Mouse (Mus musculus) hindbrain, embryonic 12.5 days (tissue): ENCODE measurements around the gene Errfi1. TPM values are rescaled to one million over a fixed set of nuclear protein-coding genes. Genes with fewer than 3 reads are reported as not detected.
"Not testable (repeated sequence)": the region's sequence is repeated elsewhere in the genome, so short reads cannot be mapped to it uniquely, and the experiment has no call there.

Source experiments
- ATAC-seq: fragments of 200-750 bp; cut with Nextera tagmentation; 2 replicates; pipeline ENCODE4 v1.8.0; 2017; ENCODE audit warnings: moderate TSS enrichment; ENCODE audit not compliant: low FRiP score
- H3K27ac ChIP-seq: fragments of 300-500 bp; sonication (generic); 2 replicates; pipeline ENCODE4 v1.5.1; 2016; ENCODE audit warnings: mild to moderate bottlenecking
- H3K27me3 ChIP-seq: fragments of 300-500 bp; sonication (generic); 2 replicates; pipeline ENCODE4 v1.6.1; 2016; ENCODE audit warnings: mild to moderate bottlenecking
- H3K36me3 ChIP-seq: fragments of 300-500 bp; sonication (generic); 2 replicates; pipeline ENCODE4 v1.6.1; 2016; ENCODE audit warnings: mild to moderate bottlenecking
- H3K4me1 ChIP-seq: fragments of 300-500 bp; sonication (generic); 2 replicates; pipeline ENCODE4 v1.6.1; 2016
- H3K4me2 ChIP-seq: fragments of 300-500 bp; sonication (generic); replicated peaks from 2 replicates; pipeline ENCODE4 v1.6.1; 2016; ENCODE audit warnings: mild to moderate bottlenecking
- H3K4me3 ChIP-seq: fragments of 300-500 bp; sonication (generic); 2 replicates; pipeline ENCODE4 v1.5.1; 2016; ENCODE audit warnings: mild to moderate bottlenecking
- H3K9ac ChIP-seq: fragments of 300-500 bp; sonication (generic); 2 replicates; pipeline ENCODE4 v1.6.1; 2016; ENCODE audit warnings: mild to moderate bottlenecking, moderate library complexity
- H3K9me3 ChIP-seq: fragments of 300-500 bp; sonication (generic); replicated peaks from 2 replicates; pipeline ENCODE4 v1.6.1; 2016; ENCODE audit warnings: mild to moderate bottlenecking
- WGBS: fragments of 180-500 bp; shearing (Covaris S2); methylation state at CpG from one replicate; pipeline ENCODE4 v1.1.7; 2016; 5-methylcytosine and 5-hydroxymethylcytosine counted together
- polyA plus RNA-seq: library from polyadenylated mRNA; unstranded; fragments of >200 nt; fragmentation: Nextera tagmentation; extraction: Ambion mirVana; gene quantifications from 2 replicates; pipeline ENCODE4 v1.2.1, GENCODE M21; 2016

Gene Errfi1
- polyA plus RNA-seq, 1 experiment from 2014 or later = 31.2 TPM

GRCm38 (mm10) chr4:150869276-150870197 lies 15.8 kb downstream of the Errfi1 start:
- Histone ChIP-seq H3K4me1 (peaks cover 16% of the 10 kb centered on the region), H3K27me3 (no peaks in the 10 kb centered on the region), H3K4me2 (no peak overlapping the region), H3K4me3 (no peak overlapping the region), H3K27ac (no peak overlapping the region), H3K9ac (no peak overlapping the region), H3K9me3 (no peaks in the 10 kb centered on the region), H3K36me3 (peaks cover 29% of the 10 kb centered on the region)
- WGBS = 76% methylated on average over 17 of the region's 17 CpGs
- ATAC-seq = no peak

- Histone ChIP-seq H3K4me1 (peaks cover 16% of the 10 kb centered on the region), H3K27ac (peak overlapping the region; percentile 31; the same call in 1 of the 2 replicates), H3K9me3 (no peaks in the 10 kb centered on the region), H3K36me3 (peaks cover 26% of the 10 kb centered on the region), H3K4me2 (no peak overlapping the region), H3K27me3 (no peaks in the 10 kb centered on the region), H3K4me3 (no peak overlapping the region), H3K9ac (no peak overlapping the region)
- 86% methylated on average over 13 of the region's 13 CpGs for WGBS
- ATAC-seq = no peak
Observed at GRCm38 (mm10) chr4:150870963-150871391, 17.3 kb downstream of the Errfi1 start.

GRCm38 (mm10) chr4:150871392-150872138 lies 17.8 kb downstream of the Errfi1 start:
- Histone ChIP-seq H3K4me1 (peaks cover 16% of the 10 kb centered on the region), H3K9me3 (no peaks in the 10 kb centered on the region), H3K27me3 (no peaks in the 10 kb centered on the region), H3K4me2 (no peak overlapping the region), H3K36me3 (peaks cover 20% of the 10 kb centered on the region), H3K4me3 (no peak overlapping the region), H3K27ac (peak overlapping the region; percentile 31), H3K9ac (no peak overlapping the region; the same call in 1 of the 2 replicates)
- peak; percentile 60 for ATAC-seq
- WGBS = 30% methylated on average over 10 of the region's 10 CpGs

GRCm38 (mm10) chr4:150872139-150872651 lies 18.5 kb downstream of the Errfi1 start:
- 42% methylated on average over 9 of the region's 9 CpGs for WGBS
- ATAC-seq = no peak

GRCm38 (mm10) chr4:150872681-150873080 lies 19.0 kb downstream of the Errfi1 start:
- peaks cover 16% of the 10 kb centered on the region for H3K4me1 ChIP-seq
- ATAC-seq = no peak
- H3K4me3 ChIP-seq = no peak overlapping the region
- no peaks in the 10 kb centered on the region for H3K9me3 ChIP-seq
- 79% methylated on average over 8 of the region's 8 CpGs for WGBS
- H3K9ac ChIP-seq = no peak overlapping the region
- no peaks in the 10 kb centered on the region for H3K27me3 ChIP-seq
- peak overlapping the region; percentile 31; the same call in 1 of the 2 replicates for H3K27ac ChIP-seq
- H3K36me3 ChIP-seq = peaks cover 9% of the 10 kb centered on the region
- no peak overlapping the region for H3K4me2 ChIP-seq

More at GRCm38 (mm10) chr4:150872139-150872651, 18.5 kb downstream of the Errfi1 start:
- Histone ChIP-seq H3K4me2 (no peak overlapping the region), H3K36me3 (peaks cover 14% of the 10 kb centered on the region), H3K4me3 (no peak overlapping the region), H3K9ac (no peak overlapping the region; the same call in 1 of the 2 replicates), H3K27ac (peak overlapping the region; percentile 31), H3K4me1 (peaks cover 16% of the 10 kb centered on the region), H3K9me3 (no peaks in the 10 kb centered on the region), H3K27me3 (no peaks in the 10 kb centered on the region)

- H3K27ac ChIP-seq, H3K9ac ChIP-seq, H3K27me3 ChIP-seq, H3K4me3 ChIP-seq, ATAC-seq, H3K4me2 ChIP-seq, H3K36me3 ChIP-seq: not testable (repeated sequence)
- 77% methylated on average over 4 of the region's 4 CpGs for WGBS
- peaks cover 14% of the 10 kb centered on the region for H3K9me3 ChIP-seq
- peaks cover 16% of the 10 kb centered on the region for H3K4me1 ChIP-seq
Observed at GRCm38 (mm10) chr4:150874416-150874815, 20.7 kb downstream of the Errfi1 start.

- WGBS = 86% methylated on average over 10 of the region's 10 CpGs
- H3K27ac ChIP-seq = no peak overlapping the region
- ATAC-seq = no peak
Observed at GRCm38 (mm10) chr4:150875393-150875792, 21.7 kb downstream of the Errfi1 start.

GRCm38 (mm10) chr4:150879631-150880030 lies 25.9 kb downstream of the Errfi1 start:
- H3K9me3 ChIP-seq = peaks cover 25% of the 10 kb centered on the region
- 96% methylated on average over 22 of the region's 22 CpGs for WGBS

More at GRCm38 (mm10) chr4:150875393-150875792, 21.7 kb downstream of the Errfi1 start:
- Histone ChIP-seq H3K4me2 (no peak overlapping the region), H3K4me1 (peaks cover 16% of the 10 kb centered on the region), H3K9ac (no peak overlapping the region), H3K36me3 (0 out of 2 replicates have a peak, but pooled peaks cover 3% of the 10 kb centered on the region), H3K9me3 (peaks cover 23% of the 10 kb centered on the region), H3K27me3 (no peaks in the 10 kb centered on the region), H3K4me3 (no peak overlapping the region)

GRCm38 (mm10) chr4:150880364-150880763 lies 26.6 kb downstream of the Errfi1 start:
- H3K4me2 ChIP-seq = no peak overlapping the region
- no peak overlapping the region for H3K27ac ChIP-seq
- H3K36me3 ChIP-seq = 0 out of 2 replicates have a peak, but pooled peaks cover 3% of the 10 kb centered on the region
- H3K4me1 ChIP-seq = no peaks in the 10 kb centered on the region
- no peaks in the 10 kb centered on the region for H3K27me3 ChIP-seq
- no peak for ATAC-seq
- WGBS = 88% methylated on average over 5 of the region's 5 CpGs
- H3K9me3 ChIP-seq = peaks cover 25% of the 10 kb centered on the region
- H3K4me3 ChIP-seq = no peak overlapping the region
- H3K9ac ChIP-seq = no peak overlapping the region

More at GRCm38 (mm10) chr4:150879631-150880030, 25.9 kb downstream of the Errfi1 start:
- no peak for ATAC-seq
- Histone ChIP-seq H3K4me3 (no peak overlapping the region), H3K36me3 (0 out of 2 replicates have a peak, but pooled peaks cover 3% of the 10 kb centered on the region), H3K4me2 (no peak overlapping the region), H3K9ac (no peak overlapping the region), H3K27me3 (no peaks in the 10 kb centered on the region), H3K27ac (no peak overlapping the region), H3K4me1 (no peaks in the 10 kb centered on the region)

GRCm38 (mm10) chr4:150882632-150883031 lies 28.9 kb downstream of the Errfi1 start:
- no peak for ATAC-seq
- H3K9ac ChIP-seq = no peak overlapping the region
- H3K36me3 ChIP-seq = 0 out of 2 replicates have a peak, but pooled peaks cover 3% of the 10 kb centered on the region
- no peaks in the 10 kb centered on the region for H3K4me1 ChIP-seq
- H3K4me3 ChIP-seq = no peak overlapping the region
- no peaks in the 10 kb centered on the region for H3K27me3 ChIP-seq
- H3K9me3 ChIP-seq = peaks cover 25% of the 10 kb centered on the region
- H3K4me2 ChIP-seq = no peak overlapping the region
- no peak overlapping the region for H3K27ac ChIP-seq
- 90% methylated on average over 5 of the region's 5 CpGs for WGBS

- 83% methylated on average over 5 of the region's 5 CpGs for whole genome bisulfite sequencing
- H3K4me1 ChIP-seq = peaks cover 8% of the 10 kb centered on the region
- 0 out of 2 replicates have a peak, but pooled peaks cover 4% of the 10 kb centered on the region for H3K27me3 ChIP-seq
- H3K4me2 ChIP-seq = no peak overlapping the region
- no peaks in the 10 kb centered on the region for H3K36me3 ChIP-seq
- ATAC-seq = no peak
- H3K9ac ChIP-seq = no peak overlapping the region
- no peaks in the 10 kb centered on the region for H3K9me3 ChIP-seq
- no peak overlapping the region for H3K27ac ChIP-seq
- no peak overlapping the region for H3K4me3 ChIP-seq
Observed at GRCm38 (mm10) chr4:150887903-150888302, 34.2 kb downstream of the Errfi1 start.

GRCm38 (mm10) chr4:150888492-150888891 lies 34.8 kb downstream of the Errfi1 start:
- Histone ChIP-seq H3K4me3 (no peak overlapping the region), H3K9ac (no peak overlapping the region), H3K4me1 (peaks cover 8% of the 10 kb centered on the region), H3K9me3 (no peaks in the 10 kb centered on the region), H3K27ac (no peak overlapping the region), H3K4me2 (no peak overlapping the region), H3K27me3 (0 out of 2 replicates have a peak, but pooled peaks cover 4% of the 10 kb centered on the region), H3K36me3 (no peaks in the 10 kb centered on the region)
- 87% methylated on average over 4 of the region's 4 CpGs for WGBS
- ATAC-seq = no peak
